Mouse (Mus musculus) kidney, adult 11 months (tissue): Measurements from ENCODE around the gene Scgb2b27.
"Not testable (repeated sequence)": the region's sequence is repeated elsewhere in the genome, so short reads cannot be mapped to it uniquely, and the experiment has no call there.

Experiments
- DNase-seq: peaks from one replicate; pipeline ENCODE4 v3.0.0; 2022

Gene Scgb2b27

DNA sequence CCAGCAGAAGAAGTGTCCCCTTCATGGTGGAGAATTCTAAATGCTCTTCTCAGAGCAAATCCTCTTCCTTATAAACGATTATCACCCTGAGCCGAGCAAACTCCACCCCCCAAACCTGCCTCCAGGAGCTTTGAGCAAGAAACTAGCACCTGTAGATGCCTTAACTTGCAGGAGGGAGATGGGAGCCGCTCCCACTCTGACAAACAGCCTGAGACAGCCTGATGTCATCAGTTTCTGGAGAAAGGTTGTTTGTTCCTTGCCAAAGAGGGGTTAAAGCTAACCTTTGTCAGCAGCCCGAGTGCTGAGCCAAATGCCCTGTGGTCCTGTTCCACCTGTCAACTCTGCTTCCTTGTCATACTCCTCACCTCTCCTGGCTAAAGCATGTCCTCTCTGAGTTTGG lies at the start of gene Scgb2b27:
TSS of gene Scgb2b27 (minus strand) at position 101 of the 400 bp plus-strand sequence.
- no peak for DNase-seq

DNA sequence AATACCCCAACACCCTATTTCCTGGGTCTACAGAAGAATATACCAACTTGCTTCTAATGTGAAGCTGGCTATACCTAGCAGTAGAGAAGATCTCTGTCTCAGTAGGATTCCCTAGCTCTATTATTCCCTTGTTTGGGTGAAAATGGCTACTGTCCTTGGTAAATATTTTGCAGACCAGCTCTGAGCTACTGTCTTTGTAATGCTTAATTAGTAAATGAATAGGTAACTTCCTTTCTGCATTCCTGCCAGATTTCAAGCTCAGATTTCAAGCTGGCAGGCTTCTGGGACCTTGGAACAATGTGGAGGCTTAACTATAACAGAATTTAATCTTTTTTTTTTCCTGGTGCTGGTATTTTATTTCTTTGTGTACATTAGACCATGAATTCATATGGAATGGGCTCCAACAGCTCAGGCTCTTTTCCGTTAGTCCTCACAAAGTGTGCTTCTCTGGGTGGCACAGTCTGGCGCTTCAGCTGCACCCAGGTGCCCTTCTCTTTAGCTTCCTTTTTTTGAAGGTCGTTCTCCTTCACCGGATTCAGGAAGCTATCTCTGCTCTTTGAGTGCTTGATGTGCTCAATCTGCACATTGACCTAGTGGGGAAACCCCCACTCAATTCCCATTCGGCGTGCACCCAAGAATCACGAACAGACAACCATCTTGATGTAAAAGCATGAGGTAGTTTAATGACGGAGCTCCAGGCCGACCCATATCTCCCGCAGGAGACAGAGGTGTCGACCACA lies 22.5 kb upstream of the Scgb2b27 start:
- DNase-seq, result not testable (repeated sequence)

- not testable (repeated sequence) for DNase-seq
Observed at GRCm38 (mm10) chr7:34034579-34034978, 20.8 kb upstream of the Scgb2b27 start.

DNA sequence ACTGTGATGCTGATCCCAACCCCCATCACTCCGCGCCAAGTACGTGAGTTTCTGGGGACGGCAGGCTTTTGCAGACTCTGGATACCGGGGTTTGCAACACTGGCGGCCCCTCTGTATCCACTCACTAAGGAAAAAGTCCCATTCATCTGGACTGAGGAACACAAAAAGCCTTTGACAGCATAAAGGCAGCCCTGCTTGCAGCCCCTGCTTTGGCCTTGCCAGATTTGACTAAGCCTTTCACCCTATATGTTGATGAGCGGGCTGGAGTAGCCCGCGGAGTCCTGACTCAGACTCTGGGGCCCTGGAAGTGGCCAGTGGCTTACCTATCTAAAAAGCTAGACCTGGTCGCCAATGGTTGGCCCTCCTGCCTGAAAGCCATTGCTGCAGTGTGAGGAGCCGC lies 16.3 kb upstream of the Scgb2b27 start:
- no peak for DNase-seq

- not testable (repeated sequence) for DNase-seq
Observed at GRCm38 (mm10) chr7:34027202-34027601, 13.5 kb upstream of the Scgb2b27 start.

GRCm38 (mm10) chr7:34025641-34026040 lies 11.9 kb upstream of the Scgb2b27 start:
- DNase-seq, result no peak

GRCm38 (mm10) chr7:34021183-34021582 lies 7.4 kb upstream of the Scgb2b27 start, which contains the start of gene Scgb1b27:
Scgb1b27 (plus strand) TSS chr7:34021483.
- DNase-seq, result not testable (repeated sequence)

- DNase-seq, result peak; percentile 9
Observed at GRCm38 (mm10) chr7:33982281-33982680, 31.5 kb downstream of the Scgb2b27 start.
